Mouse (Mus musculus) embryonic facial prominence, embryonic 15.5 days (tissue): ENCODE results near the gene Gal. TPM values are rescaled to one million over a fixed set of nuclear protein-coding genes. Genes with fewer than 3 reads are reported as not detected.

Experiments used
- ATAC-seq: fragments of 200-750 bp; cut with Nextera tagmentation; 2 replicates; pipeline ENCODE4 v1.8.0; 2017; ENCODE audit warnings: low read depth, moderate TSS enrichment; ENCODE audit not compliant: insufficient number of reproducible peaks, low FRiP score, low TSS enrichment
- H3K27ac ChIP-seq: fragments of 300-500 bp; sonication (generic); replicated peaks from 2 replicates; pipeline ENCODE4 v1.5.1; 2015; ENCODE audit warnings: mild to moderate bottlenecking, inconsistent platforms
- H3K27me3 ChIP-seq: fragments of 300-500 bp; sonication (generic); 2 replicates; pipeline ENCODE4 v1.6.1; 2015; ENCODE audit warnings: inconsistent platforms
- H3K36me3 ChIP-seq: fragments of 300-500 bp; sonication (generic); 2 replicates; pipeline ENCODE4 v1.6.1; 2015; ENCODE audit warnings: mild to moderate bottlenecking, inconsistent platforms
- H3K4me1 ChIP-seq: fragments of 300-500 bp; sonication (generic); 2 replicates; pipeline ENCODE4 v1.6.1; 2015; ENCODE audit warnings: inconsistent platforms
- H3K4me2 ChIP-seq: fragments of 300-500 bp; sonication (generic); replicated peaks from 2 replicates; pipeline ENCODE4 v1.6.1; 2015; ENCODE audit warnings: mild to moderate bottlenecking, inconsistent platforms
- H3K4me3 ChIP-seq: fragments of 300-500 bp; sonication (generic); replicated peaks from 2 replicates; pipeline ENCODE4 v1.5.1; 2015; ENCODE audit warnings: mild to moderate bottlenecking, inconsistent platforms
- H3K9ac ChIP-seq: fragments of 300-500 bp; sonication (generic); 2 replicates; pipeline ENCODE4 v1.6.1; 2015; ENCODE audit warnings: inconsistent platforms
- H3K9me3 ChIP-seq: fragments of 300-500 bp; sonication (generic); replicated peaks from 2 replicates; pipeline ENCODE4 v1.6.1; 2016; ENCODE audit warnings: inconsistent platforms
- WGBS: fragments of 180-500 bp; shearing (Covaris S2); methylation state at CpG from one replicate; pipeline ENCODE4 v1.1.7; 2015; 5-methylcytosine and 5-hydroxymethylcytosine counted together
- polyA plus RNA-seq: library from polyadenylated mRNA; unstranded; fragments of >200 nt; fragmentation: Nextera tagmentation; extraction: Ambion mirVana; gene quantifications from 2 replicates; pipeline ENCODE4 v1.2.1, GENCODE M21; 2015

Gene Gal
- polyA plus RNA-seq, 1 experiment from 2014 or later, result 3.8 TPM

- no peak overlapping the region for H3K4me2 ChIP-seq
- H3K9ac ChIP-seq, result no peak overlapping the region
- no peak overlapping the region for H3K27ac ChIP-seq
- peaks cover 19% of the 10 kb centered on the region for H3K27me3 ChIP-seq
- WGBS, result 48% methylated on average over 5 of the region's 5 CpGs
- H3K36me3 ChIP-seq, result no peaks in the 10 kb centered on the region
- peaks cover 6% of the 10 kb centered on the region for H3K4me1 ChIP-seq
- H3K9me3 ChIP-seq, result 0 out of 2 replicates have a peak, but pooled peaks cover 4% of the 10 kb centered on the region
- no peak overlapping the region for H3K4me3 ChIP-seq
- ATAC-seq, result no peak
Observed at GRCm38 (mm10) chr19:3419251-3419650, 4.9 kb upstream of the Gal start.

- Histone ChIP-seq H3K27ac (no peak overlapping the region), H3K4me2 (no peak overlapping the region), H3K9me3 (no peaks in the 10 kb centered on the region), H3K4me1 (no peaks in the 10 kb centered on the region), H3K4me3 (no peak overlapping the region), H3K36me3 (no peaks in the 10 kb centered on the region), H3K9ac (no peak overlapping the region), H3K27me3 (no peaks in the 10 kb centered on the region)
- WGBS, result 65% methylated on average over 1 of the region's 1 CpGs
- ATAC-seq, result no peak
Observed at GRCm38 (mm10) chr19:3405531-3406281, 8.6 kb downstream of the Gal start.

DNA sequence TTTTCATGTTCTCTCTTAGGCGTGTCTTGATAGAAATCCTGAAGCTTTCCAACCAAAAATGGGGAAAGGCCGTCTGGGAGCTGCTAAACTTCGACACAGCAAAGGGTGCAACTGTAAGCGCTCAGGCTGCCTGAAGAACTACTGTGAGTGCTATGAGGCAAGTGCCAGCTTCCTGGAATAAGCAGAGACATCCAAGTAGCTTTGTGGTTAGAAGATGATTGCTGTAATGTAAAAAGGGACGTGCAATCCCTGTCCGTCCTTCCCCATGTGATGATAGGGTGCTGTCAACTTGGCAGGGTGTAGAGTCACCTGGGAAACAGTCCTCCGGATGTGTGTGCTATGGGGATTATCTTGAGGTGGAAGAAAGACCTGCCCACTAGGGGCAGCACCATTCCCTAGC, 10.3 kb downstream of the Gal start:
- H3K4me1 ChIP-seq, result no peaks in the 10 kb centered on the region
- H3K36me3 ChIP-seq, result no peaks in the 10 kb centered on the region
- no peaks in the 10 kb centered on the region for H3K9me3 ChIP-seq
- H3K27me3 ChIP-seq, result no peaks in the 10 kb centered on the region
- ATAC-seq, result no peak
- no peak overlapping the region for H3K4me3 ChIP-seq
- H3K27ac ChIP-seq, result no peak overlapping the region
- no peak overlapping the region for H3K4me2 ChIP-seq
- WGBS, result 75% methylated on average over 7 of the region's 7 CpGs
- no peak overlapping the region for H3K9ac ChIP-seq

DNA sequence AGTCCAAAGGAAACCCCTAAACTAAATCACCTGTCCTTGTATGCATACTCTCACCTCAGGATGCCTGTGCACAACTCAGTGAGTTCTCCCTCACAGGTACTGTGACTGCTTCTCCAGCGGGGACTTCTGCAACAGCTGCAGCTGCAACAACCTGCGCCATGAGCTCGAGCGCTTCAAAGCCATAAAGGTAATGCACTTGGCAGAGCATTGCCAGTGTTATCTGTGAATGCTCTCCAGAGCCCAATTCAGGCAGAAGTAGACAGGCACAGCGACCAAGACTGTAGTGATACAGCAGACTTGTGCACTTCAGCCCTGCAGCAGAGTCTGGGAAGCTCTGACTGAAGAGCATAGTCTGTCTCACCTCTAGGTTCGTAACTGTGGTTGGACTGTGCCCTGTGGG, 12.0 kb downstream of the Gal start:
- H3K4me3 ChIP-seq, result no peak overlapping the region
- H3K27me3 ChIP-seq, result no peaks in the 10 kb centered on the region
- ATAC-seq, result no peak
- no peak overlapping the region for H3K27ac ChIP-seq
- H3K4me1 ChIP-seq, result no peaks in the 10 kb centered on the region
- WGBS, result 81% methylated on average over 6 of the region's 6 CpGs
- no peak overlapping the region for H3K4me2 ChIP-seq
- H3K36me3 ChIP-seq, result no peaks in the 10 kb centered on the region
- no peak overlapping the region for H3K9ac ChIP-seq
- no peaks in the 10 kb centered on the region for H3K9me3 ChIP-seq

DNA sequence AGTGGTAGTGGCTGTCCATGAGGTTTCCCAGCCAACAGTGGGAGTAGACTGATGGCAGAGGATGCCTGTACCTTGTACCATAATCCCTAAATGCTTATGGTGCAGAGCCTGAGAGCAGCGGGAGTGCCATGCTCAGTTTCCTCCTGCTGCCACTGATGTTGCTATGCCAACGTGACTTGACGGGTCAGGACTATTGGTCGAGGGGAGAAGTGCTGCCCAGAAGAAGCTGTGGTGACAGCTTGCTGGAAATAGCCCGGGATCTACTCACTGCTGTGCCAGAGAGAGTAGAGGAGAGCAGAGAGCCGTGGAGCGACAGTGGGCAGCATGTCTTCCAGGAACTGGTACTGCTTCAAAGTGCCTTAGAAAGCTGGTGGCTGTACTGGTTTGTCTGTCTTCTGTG, 12.4 kb downstream of the Gal start:
- Histone ChIP-seq H3K27me3 (no peaks in the 10 kb centered on the region), H3K4me3 (no peak overlapping the region), H3K27ac (no peak overlapping the region), H3K9me3 (no peaks in the 10 kb centered on the region), H3K4me2 (no peak overlapping the region), H3K36me3 (no peaks in the 10 kb centered on the region), H3K4me1 (no peaks in the 10 kb centered on the region), H3K9ac (no peak overlapping the region)
- WGBS, result 55% methylated on average over 7 of the region's 7 CpGs
- no peak for ATAC-seq

DNA sequence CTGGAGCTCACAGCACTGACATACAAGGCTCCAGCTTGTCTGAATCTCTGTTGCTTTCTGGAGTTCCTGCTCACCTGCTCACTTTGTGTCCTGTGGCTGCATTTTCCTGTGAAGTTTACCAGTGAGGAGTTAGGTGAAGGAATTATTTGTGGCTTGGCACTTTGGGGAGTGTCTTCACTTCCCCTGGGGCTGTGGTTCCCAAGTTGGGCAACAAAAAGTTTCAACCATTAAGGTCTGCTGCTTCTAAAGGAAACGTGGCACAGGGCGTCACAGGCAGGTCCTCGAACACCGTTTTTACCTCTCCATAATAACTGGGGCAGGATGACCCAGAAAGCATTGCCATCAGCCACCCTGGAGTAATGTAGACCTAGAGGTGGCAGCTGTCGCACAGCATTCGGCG, 12.8 kb downstream of the Gal start:
- Histone ChIP-seq H3K9ac (no peak overlapping the region), H3K4me2 (no peak overlapping the region), H3K36me3 (no peaks in the 10 kb centered on the region), H3K27ac (no peak overlapping the region), H3K9me3 (no peaks in the 10 kb centered on the region), H3K4me1 (no peaks in the 10 kb centered on the region), H3K27me3 (no peaks in the 10 kb centered on the region), H3K4me3 (no peak overlapping the region)
- 77% methylated on average over 7 of the region's 7 CpGs for WGBS
- no peak for ATAC-seq

DNA sequence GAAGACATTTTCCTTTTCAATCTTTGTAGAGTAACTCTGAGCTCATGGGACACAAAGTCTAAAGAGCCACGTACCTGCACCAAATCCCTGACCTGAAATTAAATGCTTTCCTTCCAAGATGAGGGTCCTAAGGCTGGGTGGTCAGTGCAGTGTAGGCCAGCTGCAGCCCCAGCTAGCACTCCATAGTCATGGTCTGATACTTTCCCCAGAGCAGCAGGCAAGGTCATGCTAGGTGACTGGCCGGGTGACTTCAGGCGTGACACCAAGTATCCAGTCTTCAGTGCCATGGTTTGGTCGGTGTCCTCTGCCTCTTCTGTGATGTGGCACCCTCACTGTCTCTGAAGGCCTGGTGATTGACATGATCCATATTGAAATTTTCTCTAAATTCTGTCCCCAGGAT, 14.3 kb downstream of the Gal start:
- 86% methylated on average over 4 of the region's 4 CpGs for whole genome bisulfite sequencing

DNA sequence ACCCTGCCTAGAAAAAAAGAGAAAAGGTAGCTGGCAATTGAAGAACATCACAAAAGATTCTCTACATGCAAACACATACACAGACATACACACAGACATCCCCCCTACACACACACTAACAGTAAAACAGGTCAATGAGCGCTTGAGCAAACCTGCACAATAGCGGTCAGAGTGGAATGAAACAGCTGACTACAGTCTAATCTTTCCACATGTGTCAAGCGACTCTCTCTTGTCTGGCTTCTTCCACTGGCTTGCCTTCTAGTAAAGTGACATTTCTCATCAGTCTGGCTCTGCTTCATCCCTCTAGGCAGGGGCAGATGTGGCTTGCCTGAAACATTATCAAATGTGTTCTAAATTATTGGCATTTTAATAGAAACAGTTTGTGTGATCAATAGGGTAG, 20.1 kb downstream of the Gal start:
- H3K4me1 ChIP-seq, result 0 out of 2 replicates have a peak, but pooled peaks cover 2% of the 10 kb centered on the region
- no peak overlapping the region for H3K4me2 ChIP-seq
- H3K4me3 ChIP-seq, result no peak overlapping the region
- 70% methylated on average over 3 of the region's 3 CpGs for WGBS
- no peaks in the 10 kb centered on the region for H3K27me3 ChIP-seq
- no peak overlapping the region for H3K9ac ChIP-seq
- no peaks in the 10 kb centered on the region for H3K36me3 ChIP-seq
- no peaks in the 10 kb centered on the region; the same call in 1 of the 2 replicates for H3K9me3 ChIP-seq
- H3K27ac ChIP-seq, result no peak overlapping the region
- no peak for ATAC-seq

More for the DNA sequence above, 14.3 kb downstream of the Gal start:
- H3K4me1 ChIP-seq, result no peaks in the 10 kb centered on the region
- no peaks in the 10 kb centered on the region for H3K36me3 ChIP-seq
- H3K9me3 ChIP-seq, result no peaks in the 10 kb centered on the region
- H3K27me3 ChIP-seq, result no peaks in the 10 kb centered on the region
- H3K4me2 ChIP-seq, result no peak overlapping the region
- H3K4me3 ChIP-seq, result no peak overlapping the region
- no peak overlapping the region for H3K9ac ChIP-seq
- ATAC-seq, result no peak
- no peak overlapping the region for H3K27ac ChIP-seq

GRCm38 (mm10) chr19:3392384-3392783, 22.0 kb downstream of the Gal start:
- Histone ChIP-seq H3K4me1 (peaks cover 9% of the 10 kb centered on the region; the same call in 1 of the 2 replicates), H3K36me3 (no peaks in the 10 kb centered on the region), H3K27me3 (no peaks in the 10 kb centered on the region), H3K9me3 (no peaks in the 10 kb centered on the region; the same call in 1 of the 2 replicates), H3K4me3 (no peak overlapping the region), H3K27ac (no peak overlapping the region), H3K4me2 (no peak overlapping the region), H3K9ac (no peak overlapping the region)
- ATAC-seq, result no peak
- WGBS, result 87% methylated on average over 1 of the region's 1 CpGs

DNA sequence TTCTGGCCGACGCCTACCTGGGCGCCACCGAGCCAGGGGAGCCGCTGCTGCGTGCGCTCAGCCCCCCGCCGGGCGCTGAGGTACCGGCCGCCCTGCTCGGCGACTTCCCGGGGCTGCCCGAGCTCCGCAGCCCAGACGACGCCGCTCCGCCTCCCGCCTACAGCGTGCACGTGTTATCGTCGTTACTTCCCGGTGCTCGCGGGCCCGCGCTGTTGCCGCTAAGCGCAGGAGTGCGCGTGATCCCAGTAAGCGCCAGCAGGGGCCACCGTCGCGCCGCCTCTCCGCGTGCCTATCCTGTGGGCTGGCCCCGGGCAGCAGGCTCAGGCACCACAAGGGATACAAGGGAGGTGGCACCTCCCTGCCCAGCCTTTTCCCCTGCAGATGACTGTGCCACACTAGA, 25.3 kb downstream of the Gal start:
- 1% methylated on average over 43 of the region's 43 CpGs for WGBS
- peaks cover 9% of the 10 kb centered on the region; the same call in 1 of the 2 replicates for H3K4me1 ChIP-seq
- no peaks in the 10 kb centered on the region; the same call in 1 of the 2 replicates for H3K9me3 ChIP-seq
- no peak overlapping the region for H3K27ac ChIP-seq
- H3K36me3 ChIP-seq, result peaks cover 3% of the 10 kb centered on the region; the same call in 1 of the 2 replicates
- peak overlapping the region; percentile 47 for H3K4me3 ChIP-seq
- H3K27me3 ChIP-seq, result no peaks in the 10 kb centered on the region
- H3K9ac ChIP-seq, result no peak overlapping the region
- H3K4me2 ChIP-seq, result peak overlapping the region; percentile 92
- peak; percentile 89 for ATAC-seq

- Histone ChIP-seq H3K4me2 (peak within 1 kb of the TSS; percentile 92), H3K27ac (no peak within 1 kb of the TSS), H3K9ac (no peak within 1 kb of the TSS), H3K4me1 (peaks cover 9% of the 10 kb centered on the region; the same call in 1 of the 2 replicates), H3K36me3 (peaks cover 7% of the 10 kb centered on the region; the same call in 1 of the 2 replicates), H3K9me3 (no peaks in the 10 kb centered on the region; the same call in 1 of the 2 replicates), H3K4me3 (peak within 1 kb of the TSS; percentile 47), H3K27me3 (no peaks in the 10 kb centered on the region)
- 1% methylated on average over 33 of the region's 33 CpGs for WGBS
- peak; percentile 78 for ATAC-seq
Observed at GRCm38 (mm10) chr19:3388629-3389057, 25.7 kb downstream of the Gal start, which contains the start of gene Tesmin. Gene Tesmin (plus strand): TSS chr19:3388857.
